ENCODE assay signal across 8 mouse cellular contexts in the genomic region with DNA sequence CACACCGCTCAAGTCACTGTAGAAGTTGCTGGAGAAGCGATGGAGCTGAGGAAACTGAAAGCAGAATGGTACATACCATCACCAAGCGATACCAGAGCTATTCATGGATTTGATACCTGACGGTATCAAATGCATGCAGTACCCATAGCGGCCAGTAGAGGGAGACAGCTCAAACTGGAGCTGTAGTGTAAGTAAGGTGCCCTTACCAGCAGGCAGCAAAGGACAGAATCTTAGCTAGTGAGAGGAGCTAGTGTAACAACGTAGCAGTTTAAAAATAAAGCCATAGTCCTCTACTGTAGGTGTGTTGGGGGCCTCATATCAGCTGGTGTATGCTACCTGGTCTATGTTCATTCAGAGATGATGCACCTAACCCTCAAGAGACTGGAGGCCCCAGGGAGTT. TPM values are rescaled to one million over a fixed set of nuclear protein-coding genes. Genes with fewer than 3 reads are reported as not detected.
DNase-seq lines count a peak whose midpoint lies in the region; ATAC-seq lines count a peak whose summit lies in the region.
"Had no signal": no experiment of that assay in that cellular context is flagged by ENCODE, and none has a peak within 500 bp of the region (broad histone marks: within the 10 kb centered on the region; RNA-seq: fewer than 3 reads in every experiment).

No protein-coding gene starts in this region.

- ATAC-seq in forebrain, embryonic 12.5 days (ENCODE audit: low FRiP score), result peak; percentile 74; the same call in 1 of the 2 replicates
- ATAC-seq in hindbrain, embryonic 12.5 days (ENCODE audit: low FRiP score), result peak; percentile 29

- H3K4me3 ChIP-seq in forebrain, embryonic 12.5 days (replicated peaks), result no peak overlapping the region
- no peak overlapping the region for H3K4me3 ChIP-seq in hindbrain, embryonic 12.5 days
- H3K4me3 ChIP-seq: limb, embryonic 15.5 days had no signal

- no peaks in the 10 kb centered on the region for H3K4me1 ChIP-seq in forebrain, embryonic 12.5 days
- H3K4me1 ChIP-seq in hindbrain, embryonic 12.5 days, result no peaks in the 10 kb centered on the region
- H3K4me1 ChIP-seq: limb, embryonic 15.5 days had no signal

- H3K27me3 ChIP-seq in forebrain, embryonic 12.5 days, result no peaks in the 10 kb centered on the region
- no peaks in the 10 kb centered on the region for H3K27me3 ChIP-seq in hindbrain, embryonic 12.5 days
- H3K27me3 ChIP-seq: limb, embryonic 15.5 days had no signal

- no peak overlapping the region for H3K9ac ChIP-seq in forebrain, embryonic 12.5 days
- no peak overlapping the region for H3K9ac ChIP-seq in hindbrain, embryonic 12.5 days
- H3K9ac ChIP-seq: limb, embryonic 15.5 days had no signal

- no peak overlapping the region for H3K27ac ChIP-seq in forebrain, embryonic 12.5 days
- no peak overlapping the region for H3K27ac ChIP-seq in hindbrain, embryonic 12.5 days
- H3K27ac ChIP-seq: limb, embryonic 15.5 days had no signal

- WGBS in forebrain, embryonic 12.5 days, result 17% methylated on average over 6 of the region's 6 CpGs
- WGBS in hindbrain, embryonic 12.5 days, result 21% methylated on average over 6 of the region's 6 CpGs

- H3K36me3 ChIP-seq in forebrain, embryonic 12.5 days (replicated peaks), result no peaks in the 10 kb centered on the region
- H3K36me3 ChIP-seq in hindbrain, embryonic 12.5 days, result no peaks in the 10 kb centered on the region

- no peak overlapping the region for H3K4me2 ChIP-seq in forebrain, embryonic 12.5 days
- H3K4me2 ChIP-seq in hindbrain, embryonic 12.5 days (replicated peaks), result no peak overlapping the region
- H3K4me2 ChIP-seq: limb, embryonic 15.5 days had no signal

- peak; percentile 1 for DNase-seq in MEL-GATA-1-ER (ENCODE audit: extremely low read depth, low read depth)
- peak; percentile 86 for DNase-seq in brain, adult 2 months (ENCODE audit: low read depth, low spot score)
- DNase-seq in layer of hippocampus, adult 9-11 months, result peak; percentile 54
- peak; percentile 86 for DNase-seq in lung, postnatal 36 days
- DNase-seq in right cerebral cortex, postnatal 10 days (ENCODE audit: low spot score in 2 of 2), result peak; percentile 35 to 55

- no peaks in the 10 kb centered on the region for H3K9me3 ChIP-seq in forebrain, embryonic 12.5 days
- H3K9me3 ChIP-seq in hindbrain, embryonic 12.5 days (replicated peaks), result no peaks in the 10 kb centered on the region
- H3K9me3 ChIP-seq: limb, embryonic 15.5 days had no signal

RNA-seq across cellular contexts. Expression of gene Cyp4v3, which starts 12.0 kb away (rescaled TPM):
- 1.00 and 1.2 TPM in 2 replicates for polyA plus RNA-seq in forebrain, embryonic 12.5 days (2016; fragmentation: Nextera tagmentation; extraction: Ambion mirVana)
- 1.2 and 1.4 TPM in 2 replicates for polyA plus RNA-seq in hindbrain, embryonic 12.5 days (2016; fragmentation: Nextera tagmentation; extraction: Ambion mirVana)

RNA-seq across cellular contexts. Expression of gene Gm45753, which starts 36.8 kb away (rescaled TPM):
- not detected in 2 replicates for polyA plus RNA-seq in forebrain, embryonic 12.5 days (2016; fragmentation: Nextera tagmentation; extraction: Ambion mirVana)
- polyA plus RNA-seq in hindbrain, embryonic 12.5 days (2016; fragmentation: Nextera tagmentation; extraction: Ambion mirVana), result not detected in 2 replicates

RNA-seq across cellular contexts. Expression of gene Fam149a, which starts 37.1 kb away (rescaled TPM):
- 5.7 and 7.4 TPM in 2 replicates for polyA plus RNA-seq in forebrain, embryonic 12.5 days (2016; fragmentation: Nextera tagmentation; extraction: Ambion mirVana)
- polyA plus RNA-seq in hindbrain, embryonic 12.5 days (2016; fragmentation: Nextera tagmentation; extraction: Ambion mirVana), result 10.4 and 11.9 TPM in 2 replicates

RNA-seq across cellular contexts. Expression of gene Klkb1, which starts 50.4 kb away (rescaled TPM):
- polyA plus RNA-seq in forebrain, embryonic 12.5 days (2016; fragmentation: Nextera tagmentation; extraction: Ambion mirVana), result 0.04 TPM in 1 of 2 replicates, not detected in the other
- not detected in 2 replicates for polyA plus RNA-seq in hindbrain, embryonic 12.5 days (2016; fragmentation: Nextera tagmentation; extraction: Ambion mirVana)
- polyA plus RNA-seq: limb, embryonic 15.5 days had no signal

Comparison
In these comparisons a context has a peak if more than half of its experiments do, and no peak if none do; other contexts are left out.
1. DNase-seq: peak in every context shown above with its lines; median percentile 86 in brain, adult 2 months; 86 in lung, postnatal 36 days; 54 in layer of hippocampus, adult 9-11 months; 45 in right cerebral cortex, postnatal 10 days; 1 in MEL-GATA-1-ER.